Mouse (Mus musculus) heart, embryonic 12.5 days (tissue): ENCODE measurements around the gene Psat1. TPM values are rescaled to one million over a fixed set of nuclear protein-coding genes. Genes with fewer than 3 reads are reported as not detected.

ENCODE experiments used
- ATAC-seq: fragments of 200-750 bp; cut with Nextera tagmentation; 2 replicates; pipeline ENCODE4 v1.8.0; 2017; ENCODE audit warnings: moderate TSS enrichment, moderate library complexity; ENCODE audit not compliant: insufficient number of reproducible peaks, low FRiP score
- H3K27ac ChIP-seq: fragments of 300-500 bp; sonication (generic); 2 replicates; pipeline ENCODE4 v1.5.1; 2016; ENCODE audit warnings: mild to moderate bottlenecking, moderate library complexity; ENCODE audit not compliant: poor library complexity, severe bottlenecking
- H3K27me3 ChIP-seq: fragments of 300-500 bp; sonication (generic); replicated peaks from 2 replicates; pipeline ENCODE4 v1.6.1; 2016; ENCODE audit warnings: mild to moderate bottlenecking, moderate library complexity
- H3K36me3 ChIP-seq: fragments of 300-500 bp; sonication (generic); 2 replicates; pipeline ENCODE4 v1.6.1; 2016; ENCODE audit warnings: mild to moderate bottlenecking, moderate library complexity
- H3K4me1 ChIP-seq: fragments of 300-500 bp; sonication (generic); replicated peaks from 2 replicates; pipeline ENCODE4 v1.6.1; 2016; ENCODE audit warnings: mild to moderate bottlenecking
- H3K4me2 ChIP-seq: fragments of 300-500 bp; sonication (generic); 2 replicates; pipeline ENCODE4 v1.6.1; 2016; ENCODE audit warnings: mild to moderate bottlenecking, moderate library complexity
- H3K4me3 ChIP-seq: fragments of 300-500 bp; sonication (generic); 2 replicates; pipeline ENCODE4 v1.5.1; 2016; ENCODE audit warnings: mild to moderate bottlenecking
- H3K9ac ChIP-seq: fragments of 300-500 bp; sonication (generic); 2 replicates; pipeline ENCODE4 v1.6.1; 2016; ENCODE audit warnings: mild to moderate bottlenecking, moderate library complexity
- H3K9me3 ChIP-seq: fragments of 300-500 bp; sonication (generic); replicated peaks from 2 replicates; pipeline ENCODE4 v1.6.1; 2016; ENCODE audit warnings: mild to moderate bottlenecking, moderate library complexity
- WGBS: fragments of 180-500 bp; shearing (Covaris S2); methylation state at CpG from one replicate; pipeline ENCODE4 v1.1.7; 2016; 5-methylcytosine and 5-hydroxymethylcytosine counted together
- polyA plus RNA-seq: library from polyadenylated mRNA; unstranded; fragments of >200 nt; fragmentation: Nextera tagmentation; extraction: Ambion mirVana; gene quantifications from 2 replicates; pipeline ENCODE4 v1.2.1, GENCODE M21; 2016

The Psat1 gene
- polyA plus RNA-seq, 1 experiment from 2014 or later = 49.8 TPM

DNA sequence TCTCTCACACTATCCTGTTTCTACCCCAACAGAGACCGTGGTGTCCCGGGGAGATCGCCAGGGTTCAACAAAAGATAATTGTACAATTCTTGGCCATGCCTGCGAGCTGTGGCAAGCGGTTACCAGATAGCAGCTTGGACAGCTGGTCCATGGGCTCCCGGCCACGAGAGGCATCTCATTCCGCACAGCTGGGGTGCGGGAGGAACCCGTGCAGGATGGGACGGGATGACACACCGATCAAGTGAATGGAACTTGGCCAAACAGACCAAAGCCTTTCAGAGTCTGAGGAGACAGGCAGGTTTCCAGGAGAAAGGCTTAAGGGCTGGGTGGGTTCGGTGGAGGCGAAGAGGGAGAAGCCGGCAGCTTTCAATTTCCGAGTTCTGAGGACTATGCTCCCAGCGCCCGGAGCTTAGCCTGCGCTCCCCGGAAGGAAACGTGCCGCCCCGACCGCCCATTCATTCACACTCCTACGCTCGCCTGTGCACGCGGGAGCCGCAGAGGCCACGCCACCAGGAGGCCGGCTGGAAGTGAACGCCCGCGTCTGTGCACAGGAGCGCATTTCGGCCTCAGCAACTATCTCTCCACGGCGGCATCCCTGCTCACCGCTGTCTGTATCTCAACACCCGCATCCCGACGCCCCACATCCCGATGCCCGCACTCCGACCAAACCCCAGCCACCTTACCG, 22.8 kb downstream of the Psat1 start:
- WGBS = under 1% methylated on average over 46 of the region's 46 CpGs
- Histone ChIP-seq H3K4me1 (peaks cover 22% of the 10 kb centered on the region), H3K27me3 (no peaks in the 10 kb centered on the region), H3K4me2 (peak overlapping the region; percentile 97), H3K9ac (peak overlapping the region; percentile 75), H3K27ac (peak overlapping the region; percentile 69), H3K9me3 (no peaks in the 10 kb centered on the region), H3K4me3 (peak overlapping the region; percentile 68), H3K36me3 (peaks cover 3% of the 10 kb centered on the region; the same call in 1 of the 2 replicates)
- peak; percentile 50; the same call in 1 of the 2 replicates for ATAC-seq

DNA sequence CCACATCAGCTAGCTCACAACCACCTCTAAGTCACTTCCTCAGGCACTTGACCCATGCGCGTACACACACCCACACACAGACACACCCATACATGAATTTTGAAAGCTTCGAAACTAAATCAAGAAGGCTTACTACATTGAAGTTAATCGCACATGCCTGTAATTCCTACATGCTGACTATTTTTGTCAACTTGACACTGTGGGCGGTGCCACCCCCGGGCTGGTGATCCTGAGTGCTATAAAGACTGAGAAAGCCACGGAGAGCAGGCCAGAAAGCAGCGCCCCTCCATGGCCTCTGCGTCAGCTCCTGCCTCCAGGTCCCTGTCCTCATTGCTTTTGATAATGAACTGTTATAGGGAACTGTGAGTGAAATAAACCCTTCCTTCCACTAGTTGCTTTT, 23.7 kb downstream of the Psat1 start:
- no peak; the same call in 1 of the 2 replicates for ATAC-seq
- 17% methylated on average over 9 of the region's 9 CpGs for WGBS
- Histone ChIP-seq H3K4me2 (peak overlapping the region; percentile 97), H3K4me3 (peak overlapping the region; percentile 68), H3K36me3 (peaks cover 10% of the 10 kb centered on the region), H3K9ac (0 out of 2 replicates have a peak overlapping the region, but pooled peaks have one; percentile 75), H3K27ac (no peak overlapping the region), H3K9me3 (no peaks in the 10 kb centered on the region), H3K27me3 (no peaks in the 10 kb centered on the region), H3K4me1 (peaks cover 22% of the 10 kb centered on the region)

GRCm38 (mm10) chr19:15919336-15919735, 27.8 kb downstream of the Psat1 start:
- H3K4me1 ChIP-seq = peaks cover 9% of the 10 kb centered on the region
- no peaks in the 10 kb centered on the region for H3K27me3 ChIP-seq
- ATAC-seq = no peak
- H3K9me3 ChIP-seq = no peaks in the 10 kb centered on the region
- H3K4me2 ChIP-seq = no peak overlapping the region
- H3K4me3 ChIP-seq = no peak overlapping the region
- no peak overlapping the region for H3K9ac ChIP-seq
- WGBS = 87% methylated on average over 7 of the region's 7 CpGs
- H3K36me3 ChIP-seq = peaks cover 44% of the 10 kb centered on the region
- H3K27ac ChIP-seq = no peak overlapping the region

GRCm38 (mm10) chr19:15918111-15918510, 29.0 kb downstream of the Psat1 start:
- H3K36me3 ChIP-seq = peaks cover 55% of the 10 kb centered on the region

DNA sequence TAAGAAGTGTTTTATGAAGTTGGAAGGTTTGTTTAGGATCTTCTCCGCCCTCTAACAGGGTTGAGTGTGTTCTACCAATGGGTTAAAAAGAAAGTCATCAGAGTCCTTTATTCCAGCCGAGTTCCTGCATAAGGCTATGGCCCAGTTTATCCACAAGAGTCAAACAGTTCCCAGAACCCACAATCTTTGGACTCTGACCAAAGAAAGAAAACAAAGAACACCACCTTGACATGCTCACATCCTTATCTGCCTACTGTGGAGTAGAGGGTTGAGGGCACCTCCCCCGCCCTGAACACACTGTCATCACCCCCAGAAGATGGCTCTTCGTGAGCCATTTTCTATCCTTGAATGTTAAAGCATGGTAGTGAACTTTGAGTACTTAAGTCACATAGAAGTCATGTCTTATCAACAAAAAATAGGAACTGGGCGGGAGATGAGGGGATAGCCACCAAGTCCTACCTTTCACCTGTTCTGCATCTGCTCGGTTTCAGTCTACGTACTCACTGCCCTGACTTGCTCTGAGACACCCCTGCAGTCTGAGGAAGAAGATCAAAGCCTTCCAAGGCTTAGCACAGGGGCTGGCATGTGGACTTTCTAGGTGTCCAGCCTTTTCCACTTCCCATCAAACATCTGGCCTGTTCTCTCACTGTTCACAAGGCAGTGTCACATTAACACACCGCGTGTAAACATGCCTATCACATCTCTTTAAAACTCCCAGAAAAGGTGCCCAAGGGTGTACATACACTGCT, 33.7 kb downstream of the Psat1 start:
- no peak for ATAC-seq
- H3K4me3 ChIP-seq = no peak overlapping the region
- H3K27ac ChIP-seq = no peak overlapping the region
- no peaks in the 10 kb centered on the region for H3K4me1 ChIP-seq
- no peaks in the 10 kb centered on the region for H3K27me3 ChIP-seq
- peaks cover 72% of the 10 kb centered on the region for H3K36me3 ChIP-seq
- no peaks in the 10 kb centered on the region for H3K9me3 ChIP-seq
- no peak overlapping the region for H3K4me2 ChIP-seq
- WGBS = 85% methylated on average over 9 of the region's 9 CpGs
- no peak overlapping the region for H3K9ac ChIP-seq

More at GRCm38 (mm10) chr19:15918111-15918510, 29.0 kb downstream of the Psat1 start:
- H3K27me3 ChIP-seq = no peaks in the 10 kb centered on the region
- ATAC-seq = no peak
- no peak overlapping the region for H3K9ac ChIP-seq
- WGBS = 94% methylated on average over 7 of the region's 7 CpGs
- H3K4me3 ChIP-seq = no peak overlapping the region
- peaks cover 2% of the 10 kb centered on the region for H3K4me1 ChIP-seq
- H3K27ac ChIP-seq = no peak overlapping the region
- H3K4me2 ChIP-seq = no peak overlapping the region
- no peaks in the 10 kb centered on the region for H3K9me3 ChIP-seq

DNA sequence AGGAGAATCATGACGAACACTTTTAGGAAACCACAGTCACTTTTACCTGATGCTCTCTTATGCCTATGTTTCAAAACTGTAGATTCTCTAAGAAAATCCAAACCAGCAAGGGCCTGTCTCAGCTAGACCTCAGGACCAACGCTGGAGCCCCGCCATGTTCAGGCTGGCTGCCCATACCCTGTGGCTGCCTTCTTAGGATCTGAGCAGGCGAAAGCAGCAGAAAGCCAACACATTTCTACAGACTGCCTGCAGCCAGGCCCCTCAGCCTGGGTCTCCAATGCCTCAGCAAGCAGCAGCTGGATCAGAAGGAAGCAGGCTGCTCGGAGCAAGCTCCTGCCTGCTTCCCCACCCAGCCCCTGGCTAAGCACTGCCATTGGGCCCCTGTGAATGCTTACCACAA, 35.7 kb downstream of the Psat1 start:
- Histone ChIP-seq H3K27me3 (no peaks in the 10 kb centered on the region), H3K36me3 (peaks cover 69% of the 10 kb centered on the region), H3K4me3 (no peak overlapping the region), H3K4me2 (no peak overlapping the region), H3K4me1 (no peaks in the 10 kb centered on the region), H3K9ac (no peak overlapping the region), H3K27ac (no peak overlapping the region), H3K9me3 (no peaks in the 10 kb centered on the region)
- WGBS = 93% methylated on average over 5 of the region's 5 CpGs
- ATAC-seq = no peak

GRCm38 (mm10) chr19:15910987-15911386, 36.1 kb downstream of the Psat1 start:
- no peak overlapping the region for H3K27ac ChIP-seq
- no peak overlapping the region for H3K9ac ChIP-seq
- no peak overlapping the region for H3K4me3 ChIP-seq
- no peaks in the 10 kb centered on the region for H3K4me1 ChIP-seq
- H3K27me3 ChIP-seq = no peaks in the 10 kb centered on the region
- no peak for ATAC-seq
- peaks cover 68% of the 10 kb centered on the region for H3K36me3 ChIP-seq
- no peak overlapping the region for H3K4me2 ChIP-seq
- H3K9me3 ChIP-seq = no peaks in the 10 kb centered on the region
- 60% methylated on average over 3 of the region's 3 CpGs for WGBS

- Histone ChIP-seq H3K4me3 (no peak overlapping the region), H3K27ac (no peak overlapping the region), H3K9me3 (no peaks in the 10 kb centered on the region), H3K4me2 (no peak overlapping the region), H3K9ac (no peak overlapping the region), H3K36me3 (peaks cover 73% of the 10 kb centered on the region), H3K4me1 (no peaks in the 10 kb centered on the region), H3K27me3 (no peaks in the 10 kb centered on the region)
- peak; percentile 9; the same call in 1 of the 2 replicates for ATAC-seq
- whole genome bisulfite sequencing = 69% methylated on average over 1 of the region's 1 CpGs
Observed at GRCm38 (mm10) chr19:15910488-15910887, 36.6 kb downstream of the Psat1 start.

GRCm38 (mm10) chr19:15908016-15908415, 39.1 kb downstream of the Psat1 start:
- ATAC-seq = no peak
- H3K4me3 ChIP-seq = no peak overlapping the region
- H3K4me1 ChIP-seq = no peaks in the 10 kb centered on the region
- H3K9ac ChIP-seq = no peak overlapping the region
- H3K36me3 ChIP-seq = peaks cover 57% of the 10 kb centered on the region
- no peaks in the 10 kb centered on the region for H3K9me3 ChIP-seq
- no peak overlapping the region for H3K27ac ChIP-seq
- H3K27me3 ChIP-seq = no peaks in the 10 kb centered on the region
- no peak overlapping the region for H3K4me2 ChIP-seq
- WGBS = 89% methylated on average over 5 of the region's 5 CpGs

DNA sequence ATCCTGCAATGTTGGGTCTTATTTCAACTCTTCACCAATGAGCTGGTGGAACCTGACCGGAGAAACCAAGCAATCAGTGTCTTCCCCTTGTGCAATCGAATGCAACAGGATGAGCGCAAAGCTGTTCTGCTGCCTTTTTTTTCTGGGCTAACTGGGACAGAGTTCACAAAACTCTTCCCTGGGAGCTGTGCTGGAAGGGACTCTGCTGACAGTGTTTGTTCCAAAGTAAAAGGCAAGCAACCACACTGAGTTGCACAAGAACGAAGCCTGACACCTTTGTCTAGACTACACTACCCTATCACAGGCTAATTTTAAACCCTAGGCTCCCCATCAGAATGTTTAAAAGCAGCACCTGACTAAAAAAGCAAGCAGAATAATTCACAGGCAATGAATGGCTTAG, 42.4 kb downstream of the Psat1 start:
- no peak for ATAC-seq
- no peaks in the 10 kb centered on the region for H3K9me3 ChIP-seq
- H3K4me1 ChIP-seq = no peaks in the 10 kb centered on the region
- H3K4me2 ChIP-seq = no peak overlapping the region
- no peaks in the 10 kb centered on the region for H3K27me3 ChIP-seq
- H3K36me3 ChIP-seq = peaks cover 44% of the 10 kb centered on the region
- H3K4me3 ChIP-seq = no peak overlapping the region
- 81% methylated on average over 4 of the region's 4 CpGs for WGBS
- H3K27ac ChIP-seq = no peak overlapping the region
- H3K9ac ChIP-seq = no peak overlapping the region
